Mouse (Mus musculus) MEL (cell line): ENCODE data around the gene Vps52. TPM values are rescaled to one million over a fixed set of nuclear protein-coding genes. Genes with fewer than 3 reads are reported as not detected.
A peak's percentile ranks its signal among the peaks of the same experiment; 100 is the strongest.

Experiments used
- DNase-seq: peaks from one replicate; pipeline ENCODE4 v3.0.0; 2011; ENCODE audit warnings: low read depth, low spot score
- H3K27ac ChIP-seq: 2 replicates; pipeline ENCODE4 v1.5.1; 2012; ENCODE audit warnings: low read depth, mild to moderate bottlenecking, control low read depth, low read length, moderate library complexity; ENCODE audit not compliant: control insufficient read depth
- H3K27me3 ChIP-seq, 2 experiments: fragments of 150-350 bp in 1 of 2; sonication (generic) in 1 of 2; 2 replicates each; pipeline ENCODE4 v1.6.1; 2012; ENCODE audit warnings: low read length in 2 of 2, mild to moderate bottlenecking in 2 of 2, improper control_type of control experiment in 1 of 2, moderate library complexity in 1 of 2; ENCODE audit not compliant: insufficient read depth in 2 of 2, control insufficient read depth in 1 of 2
- H3K36me3 ChIP-seq, 2 experiments: 2 replicates each; pipeline ENCODE4 v1.6.1; 2012 to 2014; ENCODE audit warnings: low read length in 2 of 2, improper control_type of control experiment in 1 of 2, inconsistent platforms in 1 of 2, mild to moderate bottlenecking in 1 of 2; ENCODE audit not compliant: insufficient read depth in 2 of 2, control insufficient read depth in 1 of 2
- H3K4me1 ChIP-seq, 2 experiments: fragments of 150-350 bp in 1 of 2; sonication (generic) in 1 of 2; 2 replicates each; pipeline ENCODE4 v1.6.1; 2012; ENCODE audit warnings: low read length in 2 of 2, improper control_type of control experiment in 1 of 2, mild to moderate bottlenecking in 1 of 2; ENCODE audit not compliant: insufficient read depth in 2 of 2, control insufficient read depth in 1 of 2
- H3K4me3 ChIP-seq, 2 experiments: fragments of 150-350 bp in 1 of 2; sonication (generic) in 1 of 2; 2 replicates each; pipeline ENCODE4 v1.5.1; 2012; ENCODE audit warnings: low read depth in 2 of 2, low read length in 2 of 2, mild to moderate bottlenecking in 2 of 2, moderate library complexity in 2 of 2, control low read depth in 1 of 2, improper control_type of control experiment in 1 of 2; ENCODE audit not compliant: control insufficient read depth in 1 of 2, insufficient read depth in 1 of 2
- H3K79me2 ChIP-seq: 2 replicates; pipeline ENCODE4 v1.6.1; 2012; ENCODE audit warnings: mild to moderate bottlenecking, low read length, moderate library complexity; ENCODE audit not compliant: control insufficient read depth, poor library complexity, insufficient read depth
- H3K9ac ChIP-seq: 2 replicates; pipeline ENCODE4 v1.6.1; 2012; ENCODE audit warnings: low read depth, mild to moderate bottlenecking, control low read depth, low read length, moderate library complexity; ENCODE audit not compliant: control insufficient read depth, poor library complexity, severe bottlenecking
- H3K9me3 ChIP-seq: fragments of 150-350 bp; sonication (generic); replicated peaks from 2 replicates; pipeline ENCODE4 v1.6.1; 2012; ENCODE audit warnings: mild to moderate bottlenecking, low read length, improper control_type of control experiment, moderate library complexity; ENCODE audit not compliant: insufficient read depth
- BHLHE40 ChIP-seq: IDR thresholded peaks from 2 replicates; pipeline ENCODE4 v1.6.1; 2012; ENCODE audit warnings: low read depth, mild to moderate bottlenecking, inconsistent platforms, low read length, improper control_type of control experiment, borderline replicate concordance
- CHD2 ChIP-seq: IDR thresholded peaks from 2 replicates; pipeline ENCODE4 v1.6.1; 2011; ENCODE audit warnings: low read length, improper control_type of control experiment
- CTCF ChIP-seq, 3 experiments: IDR thresholded peaks in 2 of 3; conservative IDR thresholded peaks in 1 of 3; 2 replicates each; pipeline ENCODE4 v1.5.1; 2011 to 2012; ENCODE audit warnings: low read length in 3 of 3, low read depth in 2 of 3, mild to moderate bottlenecking in 2 of 3, improper control_type of control experiment in 1 of 3, inconsistent platforms in 1 of 3, mixed read lengths in 1 of 3, moderate library complexity in 1 of 3; ENCODE audit not compliant: control insufficient read depth in 1 of 3, insufficient read depth in 1 of 3, poor library complexity in 1 of 3, severe bottlenecking in 1 of 3
- ELF1 ChIP-seq: IDR thresholded peaks from 2 replicates; pipeline ENCODE4 v1.6.1; 2014; ENCODE audit warnings: low read depth, mild to moderate bottlenecking, inconsistent platforms, low read length, improper control_type of control experiment, moderate library complexity
- GATA1 ChIP-seq: IDR thresholded peaks from 2 replicates; pipeline ENCODE4 v1.6.1; 2011; ENCODE audit warnings: low read depth, low read length, improper control_type of control experiment
- HCFC1 ChIP-seq: IDR thresholded peaks from 2 replicates; pipeline ENCODE4 v1.6.1; 2012; ENCODE audit warnings: low read depth, mild to moderate bottlenecking, inconsistent platforms, low read length, improper control_type of control experiment, moderate library complexity
- KAT2A ChIP-seq: conservative IDR thresholded peaks from 2 replicates; pipeline ENCODE4 v1.6.1; 2012; ENCODE audit warnings: low read depth, low read length, improper control_type of control experiment, inconsistent platforms
- MAFK ChIP-seq: IDR thresholded peaks from 2 replicates; pipeline ENCODE4 v1.6.1; 2011; ENCODE audit warnings: low read depth, mild to moderate bottlenecking, low read length, improper control_type of control experiment, borderline replicate concordance
- MAX ChIP-seq: IDR thresholded peaks from 2 replicates; pipeline ENCODE4 v1.6.1; 2011; ENCODE audit warnings: low read length, improper control_type of control experiment
- MAZ ChIP-seq: IDR thresholded peaks from 2 replicates; pipeline ENCODE4 v1.6.1; 2012; ENCODE audit warnings: low read depth, mild to moderate bottlenecking, inconsistent platforms, low read length, improper control_type of control experiment
- MEF2A ChIP-seq: IDR thresholded peaks from 2 replicates; pipeline ENCODE4 v1.6.1; 2014; ENCODE audit warnings: low read depth, mild to moderate bottlenecking, inconsistent platforms, low read length, improper control_type of control experiment; ENCODE audit not compliant: poor library complexity, insufficient replicate concordance, severe bottlenecking; ENCODE audit errors: extremely low read depth
- MXI1 ChIP-seq: IDR thresholded peaks from 2 replicates; pipeline ENCODE4 v1.6.1; 2011; ENCODE audit warnings: mild to moderate bottlenecking, low read depth, low read length, improper control_type of control experiment
- MYB ChIP-seq: IDR thresholded peaks from 2 replicates; pipeline ENCODE4 v1.6.1; 2011; ENCODE audit warnings: mild to moderate bottlenecking, low read depth, low read length, improper control_type of control experiment
- MYC ChIP-seq: IDR thresholded peaks from 2 replicates; pipeline ENCODE4 v1.6.1; 2011; ENCODE audit warnings: low read depth, mild to moderate bottlenecking, low read length, improper control_type of control experiment, moderate library complexity
- NELFE ChIP-seq: IDR thresholded peaks from 2 replicates; pipeline ENCODE4 v1.6.1; 2011; ENCODE audit warnings: low read depth, low read length, improper control_type of control experiment
- NRF1 ChIP-seq: IDR thresholded peaks from 2 replicates; pipeline ENCODE4 v1.6.1; 2014; ENCODE audit warnings: low read depth, mild to moderate bottlenecking, inconsistent platforms, low read length, improper control_type of control experiment, moderate library complexity; ENCODE audit not compliant: poor library complexity, insufficient read depth, severe bottlenecking
- POLR2A ChIP-seq, 2 experiments: IDR thresholded peaks; 2 replicates each; pipeline ENCODE4 v1.6.1; 2011 to 2012; ENCODE audit warnings: low read length in 2 of 2, mild to moderate bottlenecking in 2 of 2, control low read depth in 1 of 2, improper control_type of control experiment in 1 of 2, low read depth in 1 of 2, moderate library complexity in 1 of 2; ENCODE audit not compliant: control insufficient read depth in 1 of 2, insufficient read depth in 1 of 2, poor library complexity in 1 of 2
- POLR2AphosphoS2 ChIP-seq: IDR thresholded peaks from 2 replicates; pipeline ENCODE4 v1.6.1; 2011; ENCODE audit warnings: low read length, improper control_type of control experiment
- RCOR1 ChIP-seq: IDR thresholded peaks from 2 replicates; pipeline ENCODE4 v1.6.1; 2012; ENCODE audit warnings: low read depth, mild to moderate bottlenecking, inconsistent platforms, low read length, improper control_type of control experiment
- SIN3A ChIP-seq: IDR thresholded peaks from 2 replicates; pipeline ENCODE4 v1.6.1; 2012; ENCODE audit warnings: low read length, improper control_type of control experiment, inconsistent platforms
- TBP ChIP-seq: IDR thresholded peaks from 2 replicates; pipeline ENCODE4 v1.8.0; 2011; ENCODE audit warnings: low read depth, low read length, improper control_type of control experiment
- TCF12 ChIP-seq: IDR thresholded peaks from 2 replicates; pipeline ENCODE4 v1.6.1; 2014; ENCODE audit warnings: low read depth, mild to moderate bottlenecking, inconsistent platforms, low read length, improper control_type of control experiment, moderate library complexity
- UBTF ChIP-seq: IDR thresholded peaks from 2 replicates; pipeline ENCODE4 v1.6.1; 2012; ENCODE audit warnings: low read depth, mild to moderate bottlenecking, inconsistent platforms, low read length, improper control_type of control experiment, moderate library complexity, borderline replicate concordance; ENCODE audit not compliant: insufficient read depth
- ZKSCAN1 ChIP-seq: IDR thresholded peaks from 2 replicates; pipeline ENCODE4 v1.6.1; 2012; ENCODE audit warnings: low read depth, mild to moderate bottlenecking, inconsistent platforms, low read length, improper control_type of control experiment, moderate library complexity
- polyA plus RNA-seq, 2 experiments: library from polyadenylated mRNA; stranded (reverse) in 1 of 2; unstranded in 1 of 2; fragments of >175 nt in 1 of 2; fragments of >200 nt in 1 of 2; gene quantifications; 2 replicates each; pipeline versions ENCODE4 v1.2.1 to v1.2.4; 2012; ENCODE audit warnings: low replicate concordance in 2 of 2, low read depth in 1 of 2; ENCODE audit not compliant: insufficient read length in 2 of 2, insufficient read depth in 1 of 2, missing spikeins in 1 of 2
- total RNA-seq: library from RNA; depleted of rRNA; stranded (reverse); fragments of 300-350 nt; gene quantifications from 2 replicates; pipeline ENCODE4 v1.2.3, GENCODE M21; 2012

Vps52 gene
- total and polyA plus RNA-seq, 3 experiments: 23.6 to 40.7 TPM; not detected in 1

GRCm38 (mm10) chr17:33936993-33937392 is 18.6 kb upstream of the Vps52 start:
- no peak for DNase-seq
- H3K9me3 ChIP-seq: no peaks in the 10 kb centered on the region
- H3K4me3 ChIP-seq: no peak overlapping the region
- H3K27me3 ChIP-seq: no peaks in the 10 kb centered on the region
- TF ChIP-seq MEF2A (no peak), MYB (no peak), ZKSCAN1 (no peak), POLR2A (IDR thresholded peaks at IDR 0.05; ENCODE audit: control insufficient read depth in 1 of 2, insufficient read depth in 1 of 2, low read depth in 1 of 2, low read length in 2 of 2, poor library complexity in 1 of 2) (no peak), MAZ (no peak), GATA1 (no peak)
- no peak overlapping the region for H3K9ac ChIP-seq
- no peaks in the 10 kb centered on the region for H3K36me3 ChIP-seq
- no peak overlapping the region for H3K27ac ChIP-seq
- peaks cover 0 to 2% of the 10 kb centered on the region in 2 experiments; a peak in 2 of 4 replicates for H3K4me1 ChIP-seq
- H3K79me2 ChIP-seq: peaks cover 24% of the 10 kb centered on the region

- Histone ChIP-seq H3K27me3 (no peaks in the 10 kb centered on the region), H3K36me3 (no peaks in the 10 kb centered on the region; a peak in 1 of 4 replicates), H3K4me3 (no peak overlapping the region), H3K9me3 (no peaks in the 10 kb centered on the region), H3K9ac (no peak overlapping the region), H3K4me1 (peaks cover 0 to 3% of the 10 kb centered on the region in 2 experiments; a peak in 2 of 4 replicates), H3K79me2 (peaks cover 27% of the 10 kb centered on the region), H3K27ac (no peak overlapping the region)
- DNase-seq: no peak
- TF ChIP-seq UBTF: no peak
- peak in 1 of 2 experiments; percentile 35; a peak in 1 of 4 replicates for TF ChIP-seq POLR2A (IDR thresholded peaks at IDR 0.05; ENCODE audit: control insufficient read depth in 1 of 2, insufficient read depth in 1 of 2, low read depth in 1 of 2, low read length in 2 of 2, poor library complexity in 1 of 2)
These were observed 16.8 kb upstream of the Vps52 start for GRCm38 (mm10) chr17:33938783-33939182.

GRCm38 (mm10) chr17:33940206-33940805 is 15.3 kb upstream of the Vps52 start, which contains the start of the genes Pfdn6 and Wdr46:
TSS of gene Pfdn6 (minus strand) at chr17:33940343.
TSS of gene Wdr46 (plus strand) at chr17:33940660.
- H3K9me3 ChIP-seq: no peaks in the 10 kb centered on the region
- peak within 1 kb of the TSS; percentile 84 for H3K9ac ChIP-seq
- peaks cover 27% of the 10 kb centered on the region for H3K79me2 ChIP-seq
- no peak for TF ChIP-seq TCF12
- TF ChIP-seq CTCF (IDR thresholded peaks at IDR 0.05 in 2 of 3, conservative IDR thresholded peaks at IDR 0.05 in 1 of 3; ENCODE audit: control insufficient read depth in 1 of 3, insufficient read depth in 1 of 3, low read depth in 2 of 3, low read length in 3 of 3, poor library complexity in 1 of 3, severe bottlenecking in 1 of 3): no peak
- peak; percentile 97 for TF ChIP-seq KAT2A
- peak; percentile 88 for TF ChIP-seq MYC
- peak; percentile 99 for TF ChIP-seq SIN3A
- peak; percentile 53 for TF ChIP-seq NELFE
- TF ChIP-seq POLR2AphosphoS2: peak; percentile 74; the same call in 1 of the 2 replicates
- peak; percentile 83 for TF ChIP-seq ELF1
- 0 out of 2 replicates have a peak, but pooled peaks have one; percentile 9 for TF ChIP-seq BHLHE40
- TF ChIP-seq TBP: peak; percentile 38; the same call in 1 of the 2 replicates
- TF ChIP-seq RCOR1: no peak
- peak; percentile 69 for TF ChIP-seq CHD2
- 0 out of 2 replicates have a peak, but pooled peaks have one; percentile 29 for TF ChIP-seq GATA1
- TF ChIP-seq HCFC1: peak; percentile 97
- TF ChIP-seq MXI1: peak; percentile 99
- no peak for TF ChIP-seq NRF1
- TF ChIP-seq MAX: peak; percentile 83
- TF ChIP-seq MAZ: peak; percentile 83; the same call in 1 of the 2 replicates
- TF ChIP-seq MAFK: no peak
- TF ChIP-seq POLR2A (IDR thresholded peaks at IDR 0.05; ENCODE audit: control insufficient read depth in 1 of 2, insufficient read depth in 1 of 2, low read depth in 1 of 2, low read length in 2 of 2, poor library complexity in 1 of 2): peak in 1 of 2 experiments; percentile 83; a peak in 2 of 4 replicates
- TF ChIP-seq, all 39 proteins: peak for 15
- Histone ChIP-seq H3K36me3 (no peaks in the 10 kb centered on the region; a peak in 2 of 4 replicates), H3K4me1 (peaks cover 0 to 3% of the 10 kb centered on the region in 2 experiments; a peak in 2 of 4 replicates), H3K27ac (peak within 1 kb of the TSS; percentile 82), H3K4me3 (peak within 1 kb of the TSS; percentile 73 to 77), H3K27me3 (no peaks in the 10 kb centered on the region)
- DNase-seq: peak; percentile 96
